Mouse (Mus musculus): ENCODE measurements around the gene Praf2. TPM values are rescaled to one million over a fixed set of nuclear protein-coding genes. Genes with fewer than 3 reads are reported as not detected.
"Not testable (repeated sequence)": the region's sequence is repeated elsewhere in the genome, so short reads cannot be mapped to it uniquely, and the experiment has no call there.

Praf2 gene
- total RNA-seq, 2 experiments from 2014 or later = 15.5 to 16.0 TPM

DNA sequence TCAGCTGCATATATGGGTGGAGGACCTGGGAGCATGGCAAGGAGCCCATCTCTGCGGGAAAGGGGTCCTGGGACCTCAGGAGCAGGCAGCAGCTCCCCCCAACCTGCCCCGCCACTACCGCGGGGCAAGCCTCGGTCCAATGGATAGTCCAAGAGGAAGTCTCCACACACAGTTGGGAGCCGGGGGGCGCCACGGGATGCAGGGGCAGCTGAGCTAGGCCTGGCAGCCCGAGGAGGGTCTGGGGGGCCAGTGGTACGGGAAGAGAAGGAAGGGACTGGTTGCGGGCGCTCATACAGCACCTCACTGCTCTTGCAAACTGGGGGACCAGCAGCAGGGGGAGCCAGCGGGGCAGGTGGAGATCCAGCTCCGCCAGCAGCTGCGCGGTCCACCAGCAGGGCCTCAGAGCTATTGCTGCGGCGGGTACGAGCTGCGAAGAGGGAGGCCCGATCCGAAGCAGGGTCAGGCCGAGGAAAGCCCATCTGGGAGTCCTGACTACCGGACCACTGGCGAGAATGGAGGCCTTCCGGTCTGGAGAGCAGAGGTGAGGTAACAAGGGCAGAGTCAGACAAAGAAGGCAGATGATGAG, 5.4 kb downstream of the Praf2 start:
- DNase-seq (ENCODE audit: low spot score in 2 of 2) = peak; percentile 32 to 46

DNA sequence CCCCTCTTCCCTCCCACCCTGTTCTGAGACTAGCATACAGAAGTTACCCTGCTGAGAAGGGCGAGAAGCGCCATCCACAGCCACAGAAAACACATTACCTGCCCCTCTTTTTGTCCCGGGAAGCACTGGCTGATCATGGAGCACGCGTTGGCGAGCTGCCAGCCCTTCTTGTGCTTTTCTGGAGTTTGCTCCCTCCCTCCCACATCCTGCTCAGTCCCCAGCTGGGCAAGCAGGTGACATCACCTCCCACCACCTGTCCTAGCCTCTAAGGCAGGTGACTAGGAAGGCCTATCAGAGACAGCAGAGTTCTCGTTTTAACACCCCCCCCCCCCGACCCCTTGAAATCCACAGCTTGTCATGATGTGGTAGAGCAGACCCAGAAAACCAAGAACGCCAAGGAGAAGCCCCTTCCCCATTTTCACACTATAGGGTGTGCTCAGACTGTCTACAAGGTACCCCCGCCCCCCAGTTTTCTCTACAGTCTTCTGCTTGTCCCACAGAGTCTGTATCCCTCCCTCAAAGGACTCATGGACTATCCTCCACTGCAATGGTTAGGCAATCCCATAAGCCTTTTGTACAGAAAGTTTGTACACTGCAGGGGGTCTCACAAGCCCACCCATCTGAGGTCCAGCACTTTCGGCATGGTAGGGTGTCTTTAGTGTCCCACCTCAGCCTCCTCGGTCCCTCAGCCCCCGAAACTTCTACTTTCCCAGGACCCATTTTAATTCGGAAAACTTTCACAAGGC, 11.3 kb downstream of the Praf2 start:
- no peak for DNase-seq (ENCODE audit: low spot score in 2 of 2)

DNA sequence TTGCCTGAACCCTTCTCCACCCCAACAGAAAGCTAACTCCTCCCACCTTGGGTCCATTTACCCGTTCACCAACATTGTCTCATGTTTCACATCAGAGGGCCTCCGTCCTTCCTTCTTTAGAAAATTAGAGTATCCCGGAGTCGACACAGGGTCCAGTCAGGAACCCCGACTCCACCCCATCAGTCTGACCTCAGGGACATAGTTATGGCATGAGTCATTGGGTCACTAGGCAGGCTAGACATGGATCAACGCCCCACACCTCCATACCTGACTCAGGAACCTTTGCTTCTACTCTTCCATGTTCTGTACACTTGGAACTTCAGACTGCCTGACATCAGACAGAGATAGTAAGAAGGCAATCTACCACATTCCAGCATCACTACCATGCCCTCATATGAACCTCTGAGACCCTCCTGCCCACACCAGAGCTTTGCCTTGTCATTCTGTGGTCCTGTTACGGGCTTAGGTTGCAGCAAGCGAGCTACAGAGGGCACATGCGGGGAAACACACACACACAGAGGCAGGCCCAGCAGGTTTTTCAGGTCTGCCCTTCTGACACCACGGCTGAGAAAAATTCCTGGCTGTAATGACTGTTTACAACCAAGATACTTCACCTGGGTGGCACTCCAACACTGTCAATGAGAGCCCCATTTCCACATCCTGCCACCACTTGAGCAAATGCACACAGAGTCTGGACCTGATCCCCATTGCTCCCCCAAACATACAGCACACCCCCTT, 12.0 kb downstream of the Praf2 start:
- DNase-seq (ENCODE audit: low spot score in 2 of 2) = no peak

DNA sequence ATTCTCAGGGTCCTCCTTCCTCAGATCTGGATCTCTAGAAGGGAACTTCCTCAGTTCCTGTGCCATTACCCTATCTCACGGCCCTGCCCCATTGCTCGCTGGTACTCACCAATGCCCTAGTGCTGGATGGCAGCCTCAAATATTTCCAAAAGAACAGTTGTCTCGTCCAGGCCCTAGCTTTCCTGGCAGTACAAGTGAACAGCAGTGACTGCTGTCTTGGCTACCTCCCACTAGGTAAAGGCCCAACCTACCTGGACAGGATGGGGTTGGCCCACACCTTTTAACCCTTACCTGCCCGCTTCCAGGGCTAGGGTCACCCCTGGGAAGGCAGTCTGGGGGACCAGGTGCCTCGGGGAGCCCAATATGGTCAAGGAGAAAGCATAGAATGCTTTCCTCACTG, 12.9 kb downstream of the Praf2 start:
- DNase-seq (ENCODE audit: low spot score in 2 of 2) = no peak

DNA sequence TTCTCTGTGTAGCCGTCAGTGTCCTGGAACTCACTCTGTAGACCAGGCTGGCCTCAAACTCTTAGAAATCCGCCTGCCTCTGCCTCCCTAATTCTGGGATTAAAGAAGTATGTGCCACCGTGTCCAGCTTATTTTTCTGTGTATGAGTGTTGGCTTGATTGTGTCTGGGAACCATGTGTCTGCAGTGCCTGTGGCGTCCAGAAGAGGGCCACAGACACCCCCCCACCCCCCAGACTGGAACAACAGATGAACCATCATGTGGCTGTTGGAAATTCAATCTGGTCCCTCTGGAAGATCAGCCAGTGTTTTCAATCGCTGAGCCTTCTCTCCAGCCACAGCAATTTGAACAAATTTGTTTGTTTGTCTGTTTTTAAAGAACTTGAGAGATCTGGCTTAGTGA, 15.2 kb downstream of the Praf2 start:
- DNase-seq (ENCODE audit: low spot score in 2 of 2) = no peak

DNA sequence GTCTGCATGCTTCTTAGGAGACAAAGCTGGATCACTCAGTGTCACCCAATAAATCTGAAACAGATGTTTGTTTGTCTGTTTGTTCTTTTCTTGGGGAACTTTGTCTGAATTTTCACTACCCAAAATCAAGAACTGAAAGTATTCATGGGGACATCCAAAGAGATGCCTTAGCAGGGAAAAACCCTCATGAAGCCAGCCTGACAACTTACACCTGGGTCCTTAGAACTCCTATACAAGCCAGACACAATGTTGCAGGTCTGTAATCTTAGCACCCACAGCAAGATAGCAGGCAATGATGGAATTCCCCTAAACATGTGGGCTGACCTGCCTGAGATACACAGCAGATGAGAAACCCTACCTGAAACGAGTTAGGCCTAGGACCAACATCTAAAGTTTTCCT, 16.7 kb downstream of the Praf2 start:
- DNase-seq (ENCODE audit: low spot score in 2 of 2) = no peak

DNA sequence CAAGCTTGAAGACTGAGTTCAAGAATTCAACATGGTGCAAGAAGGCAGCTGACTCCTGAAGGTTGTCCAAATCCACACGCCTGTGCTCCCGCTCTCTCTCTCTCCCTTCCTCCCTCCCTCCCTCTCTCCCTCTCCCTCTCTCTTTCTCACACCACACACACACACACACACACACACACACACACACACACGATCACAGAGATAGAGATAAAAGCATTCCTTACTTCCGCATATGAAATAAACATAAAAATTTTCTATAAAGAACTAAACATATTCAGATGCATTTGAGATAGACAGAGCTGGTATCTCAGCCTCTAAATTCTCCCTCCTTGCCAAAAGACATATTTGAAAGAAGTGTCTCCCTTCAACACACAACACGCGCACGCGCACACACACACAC, 17.2 kb downstream of the Praf2 start:
- DNase-seq (ENCODE audit: low spot score in 2 of 2) = no peak

DNA sequence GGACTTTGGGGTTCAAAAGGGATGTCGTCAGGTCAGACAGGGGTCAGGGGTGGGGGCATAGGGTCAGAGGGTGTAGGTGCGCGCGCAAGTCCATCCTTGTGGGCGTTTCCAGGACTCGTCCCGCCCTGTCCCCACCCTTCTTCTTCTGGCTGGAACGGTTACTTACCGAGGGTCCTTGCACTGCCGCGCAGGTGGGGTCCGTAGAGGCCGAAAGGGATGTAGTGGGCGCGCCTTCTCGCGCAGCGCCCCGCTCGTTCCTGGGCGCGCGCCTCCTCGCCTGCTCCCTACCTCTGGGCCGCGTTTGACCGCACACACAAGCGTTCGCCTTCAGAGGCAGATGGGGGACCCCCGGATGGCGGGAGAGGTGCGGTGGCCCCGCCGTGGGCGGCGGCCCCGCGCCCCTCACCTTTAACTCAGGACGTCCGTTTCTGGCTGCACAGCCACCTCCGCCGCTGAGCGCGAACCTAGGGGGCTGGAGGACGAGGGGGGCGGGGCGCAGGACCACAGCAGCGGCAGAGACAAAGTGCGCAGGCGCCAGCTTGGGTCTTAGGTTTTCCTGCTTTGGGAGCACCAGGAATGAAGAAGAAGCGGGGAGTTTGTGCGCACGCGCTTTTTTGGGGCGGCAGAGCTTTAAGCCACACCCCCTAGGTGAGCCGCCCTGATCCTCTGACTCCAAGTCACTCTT, 22.3 kb downstream of the Praf2 start, which contains the start of gene Ccdc120:
Gene Ccdc120 (minus strand): TSS at position 474 of the 685 bp plus-strand sequence.
- peak in 1 of 2 experiments; percentile 19 for DNase-seq (ENCODE audit: low spot score in 2 of 2)

DNA sequence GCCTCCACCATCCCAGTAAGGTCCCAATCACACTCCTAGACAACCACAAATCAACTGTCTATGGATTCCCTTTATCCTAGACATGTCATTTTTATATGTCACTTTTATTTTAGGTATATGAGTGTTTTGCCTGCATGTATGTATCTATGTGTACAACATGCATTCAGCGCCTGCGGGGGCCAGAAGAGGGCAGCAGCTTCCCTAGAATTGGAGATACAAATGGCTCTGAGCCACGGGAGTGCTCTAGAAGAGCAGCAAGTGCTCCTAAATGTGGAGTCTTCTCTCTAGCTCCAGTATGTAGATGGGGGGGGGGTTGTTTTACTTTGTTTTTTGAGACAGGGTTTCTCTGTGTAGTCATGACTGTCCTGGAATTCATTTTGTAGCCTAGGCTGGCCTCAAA, 25.4 kb downstream of the Praf2 start:
- DNase-seq (ENCODE audit: low spot score in 2 of 2) = not testable (repeated sequence)

DNA sequence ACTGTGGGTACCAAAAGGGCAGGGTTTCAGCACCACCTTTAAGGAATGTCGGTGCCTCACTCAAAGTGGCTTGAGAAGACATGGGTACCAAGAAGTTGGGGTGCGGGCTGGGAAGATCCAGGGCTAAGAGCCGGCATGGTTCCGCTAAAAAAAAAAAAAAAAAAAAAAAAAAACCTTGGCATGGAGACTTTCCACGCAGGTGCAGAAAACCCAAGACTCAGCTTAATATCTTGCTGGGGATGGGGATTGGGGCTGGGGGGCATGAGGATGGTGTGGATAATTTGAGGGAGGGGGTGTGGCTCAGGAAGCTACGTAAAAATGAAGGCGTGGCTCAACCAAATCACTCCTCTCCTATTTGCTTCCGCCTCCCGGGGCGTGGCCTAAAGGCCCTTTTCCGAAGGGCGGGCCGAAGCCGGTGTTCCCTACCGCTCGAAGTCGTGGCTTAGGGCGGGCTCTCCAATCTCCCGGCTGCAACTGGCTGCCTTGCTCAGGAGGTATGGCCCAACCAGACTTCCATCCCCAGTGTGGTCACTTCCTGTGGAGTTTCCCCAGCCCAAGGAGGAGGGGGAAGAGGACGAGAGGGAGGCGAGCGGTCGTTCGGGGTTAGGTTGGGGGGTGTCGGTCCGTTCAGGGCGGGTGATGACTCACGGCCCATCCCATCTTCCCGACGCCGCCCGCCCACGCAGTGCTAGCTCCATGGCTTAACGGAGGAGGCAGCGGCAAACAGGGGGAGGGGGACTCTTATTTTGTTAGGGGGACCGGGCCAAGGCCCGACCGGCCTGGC, 34.1 kb downstream of the Praf2 start, which contains the start of gene Tfe3:
Gene Tfe3 (plus strand): TSS at position 424 of the 784 bp plus-strand sequence.
- peak; percentile 63 to 69 for DNase-seq (ENCODE audit: low spot score in 2 of 2)

DNA sequence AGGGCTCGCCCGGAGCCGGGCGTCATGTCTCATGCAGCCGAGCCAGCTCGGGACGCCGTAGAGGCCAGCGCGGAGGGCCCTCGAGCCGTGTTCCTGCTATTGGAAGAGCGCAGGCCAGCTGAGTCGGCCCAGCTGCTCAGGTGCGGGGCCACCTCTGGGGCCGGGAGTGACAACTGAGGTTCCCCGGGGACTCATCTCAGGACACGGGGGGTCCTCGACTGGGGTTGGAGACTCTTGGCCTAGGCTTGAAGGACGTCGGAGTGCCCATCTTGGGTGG, 34.6 kb downstream of the Praf2 start:
- no peak for DNase-seq (ENCODE audit: low spot score in 2 of 2)

DNA sequence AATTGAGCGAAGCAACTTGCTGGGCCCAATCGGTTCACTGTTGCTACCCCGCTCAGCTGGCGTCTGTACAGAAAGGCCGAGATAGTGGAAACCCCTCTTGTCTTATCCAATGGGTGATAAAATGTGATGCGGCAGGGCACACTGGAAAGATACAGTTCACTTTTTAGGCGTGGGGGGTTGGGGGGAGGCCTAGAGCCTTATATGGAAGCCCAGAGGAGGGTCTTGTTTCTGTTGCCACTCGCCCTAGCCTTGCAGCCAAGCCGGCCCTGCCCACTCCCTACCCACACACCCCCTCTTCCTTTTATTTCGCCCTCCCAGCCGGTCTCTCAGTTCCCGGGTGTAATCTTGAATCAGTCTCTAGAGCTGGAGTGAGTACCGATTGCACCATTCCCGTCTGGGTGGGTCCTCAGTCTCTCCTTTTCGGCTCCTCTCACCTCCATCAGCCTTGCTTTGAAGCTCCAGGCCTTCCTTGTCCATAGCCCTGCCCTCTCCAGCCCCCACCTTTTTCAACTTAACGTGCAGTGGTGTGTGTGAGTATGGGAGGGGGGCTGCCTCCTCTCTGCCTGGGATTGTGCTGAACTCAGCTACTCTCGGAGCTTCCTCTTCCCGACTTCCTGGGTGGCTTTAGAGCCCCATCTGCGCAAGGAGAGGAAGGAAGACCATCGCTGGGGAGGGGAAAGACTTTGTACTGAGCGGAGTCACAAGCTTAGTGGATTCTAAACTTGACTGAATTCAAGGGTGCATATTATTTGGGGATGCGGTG, 35.6 kb downstream of the Praf2 start:
- no peak for DNase-seq (ENCODE audit: low spot score in 2 of 2)

DNA sequence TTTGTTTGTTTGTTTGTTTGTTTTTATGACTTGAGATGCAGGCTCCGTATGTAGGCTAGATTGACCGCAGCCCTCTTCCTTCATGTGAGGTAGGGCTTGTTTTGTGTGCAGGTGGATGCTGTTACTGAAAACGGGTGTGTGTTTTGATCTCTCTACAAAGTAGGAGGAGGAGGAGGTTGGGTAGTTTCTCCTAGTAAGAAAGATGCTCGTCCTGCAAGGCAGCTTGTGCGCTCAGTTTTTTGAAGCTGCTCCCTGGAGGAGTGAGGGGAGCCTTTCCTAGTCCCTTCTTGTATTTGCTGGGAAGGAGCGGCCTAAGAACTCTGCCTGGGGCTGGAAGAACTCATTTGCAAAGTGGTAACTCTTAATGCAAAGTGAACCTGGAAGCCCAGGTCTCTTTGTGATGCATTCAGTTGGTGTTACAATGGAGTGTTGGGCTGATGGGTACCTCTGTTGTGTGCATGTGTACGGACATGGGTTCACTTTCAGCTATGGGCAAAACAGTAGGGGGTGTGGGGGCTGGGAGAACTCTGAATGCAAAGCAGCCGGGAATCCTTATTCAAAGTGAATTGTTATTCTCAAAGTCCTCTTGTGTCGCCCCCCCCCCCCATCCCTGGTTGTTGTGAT, 36.5 kb downstream of the Praf2 start:
- no peak for DNase-seq (ENCODE audit: low spot score in 2 of 2)

DNA sequence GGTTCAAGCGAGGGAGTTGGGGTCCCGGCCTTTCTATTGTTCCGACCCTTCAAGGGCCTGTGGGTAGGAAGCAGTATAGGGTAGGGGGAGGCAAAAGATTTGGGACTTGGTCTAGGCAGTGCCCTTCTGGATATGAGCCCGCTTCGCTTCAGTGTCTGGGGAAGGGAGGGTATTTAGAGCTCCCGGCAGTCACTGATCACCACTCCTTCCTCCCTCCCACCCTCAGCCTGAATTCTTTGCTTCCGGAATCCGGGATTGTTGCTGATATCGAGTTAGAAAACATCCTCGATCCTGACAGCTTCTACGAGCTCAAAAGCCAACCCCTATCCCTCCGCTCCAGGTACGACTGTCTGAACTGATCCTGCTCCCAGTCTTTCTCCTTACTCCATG, 37.0 kb downstream of the Praf2 start:
- no peak for DNase-seq (ENCODE audit: low spot score in 2 of 2)

DNA sequence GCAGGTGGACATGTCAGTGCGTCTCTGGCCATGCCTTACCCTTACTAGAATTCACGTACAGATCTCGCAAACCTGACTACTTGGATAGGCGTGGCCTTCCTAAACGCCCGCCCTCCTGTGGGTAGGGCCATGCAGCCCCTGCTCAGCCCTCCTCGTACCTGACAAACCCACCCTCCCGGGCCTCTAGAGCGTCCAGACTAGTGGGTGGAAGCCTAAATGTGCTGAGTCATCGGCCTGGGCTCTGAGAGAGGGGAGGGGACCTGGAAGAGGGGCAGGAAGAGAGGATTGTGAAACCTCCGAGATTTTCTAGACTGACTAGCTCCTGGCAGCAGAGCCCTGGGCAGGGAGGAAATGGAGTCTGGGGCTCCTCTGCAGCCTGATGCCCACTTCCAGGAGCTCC, 37.5 kb downstream of the Praf2 start:
- no peak for DNase-seq (ENCODE audit: low spot score in 2 of 2)

DNA sequence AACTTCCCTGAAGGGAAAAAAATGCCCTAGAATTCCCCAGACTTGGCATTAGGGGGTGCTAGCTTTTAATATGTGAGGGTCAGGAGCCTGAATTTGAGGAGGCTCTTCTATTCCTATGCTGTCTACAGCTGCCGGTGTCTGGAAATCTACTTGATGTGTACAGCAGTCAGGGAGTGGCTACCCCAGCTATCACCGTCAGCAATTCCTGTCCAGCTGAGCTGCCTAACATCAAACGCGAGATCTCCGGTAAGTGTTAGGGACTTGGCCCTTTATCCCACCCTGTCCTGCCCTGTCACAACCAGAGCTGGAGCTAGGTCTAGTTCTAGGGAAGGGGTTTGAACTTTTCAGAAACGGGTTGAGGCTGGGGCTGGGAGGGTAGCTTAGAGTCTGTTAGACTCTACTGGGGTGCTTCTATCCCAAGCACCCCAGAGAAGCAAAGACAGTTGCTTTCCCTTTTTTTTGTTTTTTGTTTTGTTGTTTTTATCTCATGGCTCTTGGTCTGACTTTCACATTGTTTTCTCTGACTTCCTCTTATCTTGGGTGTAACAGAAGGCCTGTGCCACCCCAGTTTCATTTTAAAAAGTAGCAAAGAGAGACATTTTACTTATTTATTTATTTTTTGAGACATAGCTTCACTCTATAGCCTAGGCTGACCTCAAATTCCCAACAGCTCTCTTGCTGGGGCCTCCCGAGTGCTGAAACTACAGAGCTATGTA, 41.2 kb downstream of the Praf2 start:
- no peak for DNase-seq (ENCODE audit: low spot score in 2 of 2)

DNA sequence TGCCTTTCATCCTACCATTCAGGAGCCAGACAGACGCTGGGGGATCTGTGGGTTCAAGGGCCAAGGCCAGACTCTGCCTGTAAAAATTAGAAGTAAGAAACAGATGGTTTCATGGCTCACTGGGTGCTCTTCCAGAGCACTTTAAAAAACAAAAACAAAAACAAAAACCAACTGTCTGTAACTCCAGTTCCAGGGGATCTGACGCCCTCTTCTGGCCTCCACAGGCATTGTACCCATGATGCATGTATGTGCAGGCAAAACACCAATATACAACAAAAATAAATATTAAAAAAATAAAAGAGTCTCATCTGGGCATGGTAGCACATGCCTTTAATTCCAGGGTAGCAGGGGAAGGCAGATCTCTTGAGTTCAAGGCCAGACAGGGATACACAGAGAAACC, 44.5 kb downstream of the Praf2 start:
- no peak for DNase-seq (ENCODE audit: low spot score in 2 of 2)

DNA sequence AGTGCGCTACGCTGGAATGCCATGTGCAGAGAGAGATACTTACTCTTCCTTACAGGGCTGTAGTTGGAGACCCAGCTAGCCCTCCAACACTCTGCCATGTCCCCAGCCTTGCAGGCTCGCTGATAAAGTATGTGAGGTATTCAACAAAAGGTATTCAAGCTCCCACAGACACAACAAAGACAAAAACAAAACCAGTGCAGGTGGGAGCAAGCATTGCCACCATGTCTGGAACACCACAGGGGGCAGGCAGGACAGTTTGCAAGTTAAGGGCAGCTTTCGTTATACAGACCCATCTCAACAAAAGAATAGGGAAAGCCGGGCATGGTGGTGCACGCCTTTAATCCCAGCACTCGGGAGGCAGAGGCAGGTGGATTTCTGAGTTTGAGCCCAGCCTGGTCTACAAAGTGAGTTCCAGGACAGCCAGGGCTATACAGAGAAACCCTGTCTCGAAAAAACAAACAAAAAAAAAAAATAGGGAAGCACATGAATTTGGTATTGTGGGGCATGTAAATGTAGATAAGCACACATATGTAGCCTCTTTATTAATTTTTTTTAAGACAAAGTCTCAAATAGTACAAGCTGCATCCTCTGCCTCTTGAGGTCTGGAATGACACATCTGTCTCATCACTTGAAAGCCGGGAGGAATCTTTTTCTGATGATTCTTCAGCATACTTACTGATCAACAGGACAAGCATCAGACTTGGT, 47.4 kb downstream of the Praf2 start:
- no peak for DNase-seq (ENCODE audit: low spot score in 2 of 2)
